Mouse (Mus musculus) sigmoid colon, adult 10 weeks (tissue): ENCODE results near the gene Olfr293. TPM values are rescaled to one million over a fixed set of nuclear protein-coding genes. Genes with fewer than 3 reads are reported as not detected.

Experiments used
- polyA plus RNA-seq: library from polyadenylated mRNA; stranded (reverse); fragments of 350-450 nt; fragmentation: Illumina TruSeq; extraction: RNeasy Lipid Tissue Mini Kit (QIAGEN cat#74804); gene quantifications from one replicate; pipeline ENCODE4 v1.2.3, GENCODE M21; 2014; ENCODE audit warnings: low read depth, low replicate concordance

The Olfr293 gene
- not detected for polyA plus RNA-seq

GRCm38 (mm10) chr7:86648761-86649160 is at the start of gene Olfr293:
TSS of gene Olfr293 (plus strand) at chr7:86649061.

GRCm38 (mm10) chr7:86616543-86616942 is 32.3 kb upstream of the Olfr293 start, which contains the start of gene Olfr294:
TSS of gene Olfr294 (minus strand) at chr7:86616643.

GRCm38 (mm10) chr7:86688030-86688429 is 39.2 kb downstream of the Olfr293 start, which contains the start of gene Olfr292:
TSS of gene Olfr292 (plus strand) at chr7:86688330.

Other genes with a start within 250 kb of the Olfr293 start
- gene Olfr301, start 245.2 kb upstream of the Olfr293 start, polyA plus RNA-seq, result not detected
- not detected for gene Olfr299, start 189.1 kb upstream of the Olfr293 start, polyA plus RNA-seq
- gene Olfr298, start 156.6 kb upstream of the Olfr293 start, polyA plus RNA-seq, result not detected
- not detected for gene Olfr297, start 129.1 kb upstream of the Olfr293 start, polyA plus RNA-seq
- not detected for gene Olfr295, start 65.2 kb upstream of the Olfr293 start, polyA plus RNA-seq
- not detected for gene Olfr294, start 32.4 kb upstream of the Olfr293 start, polyA plus RNA-seq
- not detected for gene Olfr292, start 39.3 kb downstream of the Olfr293 start, polyA plus RNA-seq
- gene Folh1, start 126.9 kb downstream of the Olfr293 start, polyA plus RNA-seq, result 0.25 TPM
- gene Vmn2r77, start 146.0 kb downstream of the Olfr293 start, polyA plus RNA-seq, result not detected